Mouse (Mus musculus) testis, postnatal 10 days (tissue): ENCODE measurements around the gene Arfip1.

ENCODE experiments used
- DNase-seq: peaks from one replicate; pipeline ENCODE4 v3.0.0; 2021; ENCODE audit warnings: low spot score

Arfip1 gene

GRCm38 (mm10) chr3:84582023-84582912, at the start of gene Arfip1:
Gene Arfip1, minus strand, starts transcription at chr3:84582625.
- DNase-seq, result peak; percentile 99

- DNase-seq, result no peak
Observed at GRCm38 (mm10) chr3:84631586-84631985, 49.2 kb upstream of the Arfip1 start.

- DNase-seq, result no peak
Observed at GRCm38 (mm10) chr3:84622026-84622425, 39.6 kb upstream of the Arfip1 start.

- DNase-seq, result no peak
Observed at GRCm38 (mm10) chr3:84619725-84620124, 37.3 kb upstream of the Arfip1 start.

GRCm38 (mm10) chr3:84619056-84619455, 36.6 kb upstream of the Arfip1 start:
- no peak for DNase-seq

GRCm38 (mm10) chr3:84618627-84619026, 36.2 kb upstream of the Arfip1 start:
- DNase-seq, result no peak

- no peak for DNase-seq
Observed at GRCm38 (mm10) chr3:84615856-84616225, 33.4 kb upstream of the Arfip1 start.

- DNase-seq, result no peak
Observed at GRCm38 (mm10) chr3:84615050-84615855, 32.8 kb upstream of the Arfip1 start.

GRCm38 (mm10) chr3:84610183-84610710, 27.8 kb upstream of the Arfip1 start:
- DNase-seq, result no peak

- DNase-seq, result no peak
Observed at GRCm38 (mm10) chr3:84603212-84603611, 20.8 kb upstream of the Arfip1 start.

- no peak for DNase-seq
Observed at GRCm38 (mm10) chr3:84602759-84603158, 20.3 kb upstream of the Arfip1 start.

- no peak for DNase-seq
Observed at GRCm38 (mm10) chr3:84601870-84602495, 19.6 kb upstream of the Arfip1 start.

GRCm38 (mm10) chr3:84598756-84599155, 16.3 kb upstream of the Arfip1 start:
- no peak for DNase-seq

GRCm38 (mm10) chr3:84597996-84598734, 15.7 kb upstream of the Arfip1 start:
- no peak for DNase-seq

- DNase-seq, result no peak
Observed at GRCm38 (mm10) chr3:84595677-84596234, 13.3 kb upstream of the Arfip1 start.

GRCm38 (mm10) chr3:84594894-84595676, 12.7 kb upstream of the Arfip1 start:
- DNase-seq, result no peak

- DNase-seq, result no peak
Observed at GRCm38 (mm10) chr3:84593274-84593673, 10.8 kb upstream of the Arfip1 start, which contains the start of gene Tigd4. Gene Tigd4, plus strand, starts transcription at chr3:84593574.

- DNase-seq, result no peak
Observed at GRCm38 (mm10) chr3:84586736-84587135, 4.3 kb upstream of the Arfip1 start.

- DNase-seq, result no peak
Observed at GRCm38 (mm10) chr3:84582913-84583276, 470 bp upstream of the Arfip1 start.

- no peak for DNase-seq
Observed at GRCm38 (mm10) chr3:84581696-84582022, 766 bp downstream of the Arfip1 start.

GRCm38 (mm10) chr3:84580716-84581115, 1.7 kb downstream of the Arfip1 start:
- no peak for DNase-seq
